Mouse (Mus musculus): ENCODE measurements around the gene Apol6. TPM values are rescaled to one million over a fixed set of nuclear protein-coding genes. Genes with fewer than 3 reads are reported as not detected.

The Apol6 gene
- polyA plus RNA-seq, 1 experiment from 2014 or later = 0.08 TPM

DNA sequence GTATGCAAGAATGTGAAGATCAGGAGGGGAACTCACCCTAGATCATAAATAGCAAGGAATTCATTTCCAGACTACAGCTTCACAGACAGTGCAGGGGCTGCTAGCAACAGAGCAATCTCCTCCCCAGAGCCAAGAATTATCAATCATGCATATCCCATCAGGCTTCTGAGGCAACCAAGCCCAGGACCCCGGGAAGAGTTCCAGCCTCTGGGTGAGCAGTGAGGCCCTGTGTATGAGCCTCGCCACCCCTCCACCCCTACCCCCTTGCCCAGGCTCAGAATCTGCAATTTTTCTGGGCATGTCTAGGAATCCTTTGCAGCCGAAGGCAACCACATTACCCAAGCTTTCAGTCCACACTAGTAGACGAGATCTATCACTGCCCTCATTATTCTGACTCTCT, 22.7 kb upstream of the Apol6 start:
- ATAC-seq (replicated peaks; ENCODE audit: insufficient number of reproducible peaks, low FRiP score, low TSS enrichment, low read depth) (no peak), DNase-seq (ENCODE audit: low spot score) (no peak)
- Histone ChIP-seq H3K36me3 (replicated peaks; ENCODE audit: control insufficient read depth, insufficient read depth, low read depth, low read length) (no peaks in the 10 kb centered on the region), H3K9me3 (replicated peaks; ENCODE audit: control insufficient read depth, low read length) (no peaks in the 10 kb centered on the region), H3K4me3 (ENCODE audit: low read depth, low read length) (no peak overlapping the region), H3K27ac (replicated peaks; ENCODE audit: low read depth, low read length) (no peak overlapping the region), H3K9ac (replicated peaks; ENCODE audit: low read length) (no peak overlapping the region), H3K4me1 (ENCODE audit: control insufficient read depth, insufficient read depth, low read length) (no peaks in the 10 kb centered on the region), H3K27me3 (ENCODE audit: control insufficient read depth, insufficient read depth, low read length) (no peaks in the 10 kb centered on the region), H3K4me2 (ENCODE audit: low read depth, low read length) (no peak overlapping the region)
- 84% methylated on average over 4 of the region's 4 CpGs for WGBS

DNA sequence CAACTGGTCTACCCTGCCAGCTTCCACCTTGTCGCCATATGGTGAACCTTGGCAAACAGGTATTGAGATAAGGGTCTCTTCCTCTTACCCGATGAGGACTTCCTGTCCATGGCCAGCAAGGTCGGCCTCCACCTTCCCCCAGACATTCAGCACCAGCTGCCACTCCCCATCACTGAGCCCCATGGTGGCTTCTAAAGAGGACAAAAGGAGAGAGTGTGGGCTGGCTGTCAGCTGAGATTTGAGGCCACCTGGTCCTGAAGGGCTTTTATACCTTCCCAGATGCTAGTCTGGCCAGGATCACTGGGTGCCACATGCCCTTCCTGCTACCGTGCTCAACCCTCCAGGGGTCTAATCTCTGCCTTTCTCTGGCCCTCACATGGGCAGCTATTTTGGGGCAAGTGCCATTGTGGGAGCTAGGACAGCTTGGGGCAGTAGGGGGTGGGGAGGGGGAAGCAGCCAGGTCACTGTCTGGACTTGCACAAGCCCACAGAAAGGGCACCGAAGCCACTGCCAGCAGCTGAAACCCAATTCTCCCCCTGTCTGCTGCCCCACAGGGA, 22.1 kb upstream of the Apol6 start:
- Histone ChIP-seq H3K36me3 (replicated peaks; ENCODE audit: control insufficient read depth, insufficient read depth, low read depth, low read length) (no peaks in the 10 kb centered on the region), H3K4me1 (ENCODE audit: control insufficient read depth, insufficient read depth, low read length) (no peaks in the 10 kb centered on the region), H3K9ac (replicated peaks; ENCODE audit: low read length) (no peak overlapping the region), H3K4me3 (ENCODE audit: low read depth, low read length) (no peak overlapping the region), H3K27me3 (ENCODE audit: control insufficient read depth, insufficient read depth, low read length) (no peaks in the 10 kb centered on the region), H3K4me2 (ENCODE audit: low read depth, low read length) (no peak overlapping the region), H3K9me3 (replicated peaks; ENCODE audit: control insufficient read depth, low read length) (no peaks in the 10 kb centered on the region), H3K27ac (replicated peaks; ENCODE audit: low read depth, low read length) (no peak overlapping the region)
- DNase-seq (ENCODE audit: low spot score) (no peak), ATAC-seq (replicated peaks; ENCODE audit: insufficient number of reproducible peaks, low FRiP score, low TSS enrichment, low read depth) (no peak)
- 76% methylated on average over 5 of the region's 5 CpGs for WGBS

DNA sequence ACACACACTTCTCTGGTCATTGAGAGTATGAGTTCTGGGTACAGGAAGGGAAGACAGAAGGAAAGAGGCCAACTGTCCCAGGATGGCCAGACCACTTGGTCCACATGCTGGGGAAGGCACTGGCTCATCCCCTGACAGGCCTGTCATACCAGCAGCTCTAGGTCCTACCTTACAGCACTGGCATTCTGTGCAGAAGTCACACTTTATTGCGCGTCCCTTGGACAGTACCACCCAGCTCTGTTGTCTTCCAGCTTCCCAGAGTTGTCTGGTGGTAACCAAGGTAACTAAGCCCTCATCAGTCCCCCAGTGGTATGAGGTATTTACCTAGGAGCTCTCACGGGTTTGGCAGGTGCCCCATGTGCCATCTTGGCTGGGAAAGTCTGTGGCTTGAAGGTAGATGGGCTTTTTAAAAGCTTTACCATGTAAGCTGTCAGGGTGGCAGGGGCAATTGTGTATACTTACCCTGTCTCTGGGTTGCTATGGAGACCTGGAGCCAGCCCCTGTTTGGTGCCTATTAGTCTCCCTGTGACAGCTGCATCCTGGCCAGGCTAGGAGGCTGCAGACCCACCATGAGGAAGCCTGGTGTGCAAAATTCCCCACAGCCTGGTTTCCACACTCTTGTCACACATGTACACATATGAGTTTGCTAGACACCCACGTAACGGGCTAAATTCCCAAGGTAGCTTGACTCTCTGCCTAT, 18.5 kb upstream of the Apol6 start:
- H3K9me3 ChIP-seq (replicated peaks; ENCODE audit: control insufficient read depth, low read length) = no peaks in the 10 kb centered on the region
- no peaks in the 10 kb centered on the region for H3K27me3 ChIP-seq (ENCODE audit: control insufficient read depth, insufficient read depth, low read length)
- H3K9ac ChIP-seq (replicated peaks; ENCODE audit: low read length) = no peak overlapping the region
- WGBS = 82% methylated on average over 5 of the region's 5 CpGs
- no peak overlapping the region for H3K4me3 ChIP-seq (ENCODE audit: low read depth, low read length)
- H3K4me1 ChIP-seq (ENCODE audit: control insufficient read depth, insufficient read depth, low read length) = peaks cover 2% of the 10 kb centered on the region; the same call in 1 of the 2 replicates
- DNase-seq (ENCODE audit: low spot score) = no peak
- no peak overlapping the region for H3K4me2 ChIP-seq (ENCODE audit: low read depth, low read length)
- no peak for ATAC-seq (replicated peaks; ENCODE audit: insufficient number of reproducible peaks, low FRiP score, low TSS enrichment, low read depth)
- no peaks in the 10 kb centered on the region for H3K36me3 ChIP-seq (replicated peaks; ENCODE audit: control insufficient read depth, insufficient read depth, low read depth, low read length)
- no peak overlapping the region for H3K27ac ChIP-seq (replicated peaks; ENCODE audit: low read depth, low read length)

DNA sequence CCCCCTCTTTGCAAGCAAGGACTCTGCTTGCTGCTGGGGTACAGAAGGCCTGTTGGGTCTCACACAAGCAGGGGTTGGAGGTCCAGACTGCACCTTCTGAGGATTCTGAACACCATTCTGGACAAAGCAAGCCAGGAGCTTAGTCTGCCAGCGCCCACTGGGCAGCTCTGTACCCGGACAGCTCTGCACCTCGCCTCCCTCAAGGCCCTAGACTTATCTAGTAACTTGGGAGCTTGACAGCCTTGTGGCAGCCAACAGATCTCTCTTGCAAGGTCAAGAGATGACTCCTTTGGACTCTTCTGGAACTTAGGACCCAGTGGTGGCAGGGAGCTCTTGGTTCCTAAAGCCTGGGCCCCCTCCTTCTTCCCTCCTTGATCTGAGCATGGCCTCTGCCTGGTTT, 17.4 kb upstream of the Apol6 start:
- no peak for ATAC-seq (replicated peaks; ENCODE audit: insufficient number of reproducible peaks, low FRiP score, low TSS enrichment, low read depth)
- H3K27me3 ChIP-seq (ENCODE audit: control insufficient read depth, insufficient read depth, low read length) = no peaks in the 10 kb centered on the region
- H3K27ac ChIP-seq (replicated peaks; ENCODE audit: low read depth, low read length) = no peak overlapping the region
- no peak overlapping the region for H3K9ac ChIP-seq (replicated peaks; ENCODE audit: low read length)
- H3K9me3 ChIP-seq (replicated peaks; ENCODE audit: control insufficient read depth, low read length) = no peaks in the 10 kb centered on the region
- H3K4me3 ChIP-seq (ENCODE audit: low read depth, low read length) = no peak overlapping the region
- H3K36me3 ChIP-seq (replicated peaks; ENCODE audit: control insufficient read depth, insufficient read depth, low read depth, low read length) = no peaks in the 10 kb centered on the region
- WGBS = 94% methylated on average over 3 of the region's 3 CpGs
- H3K4me1 ChIP-seq (ENCODE audit: control insufficient read depth, insufficient read depth, low read length) = peaks cover 2% of the 10 kb centered on the region; the same call in 1 of the 2 replicates
- no peak overlapping the region for H3K4me2 ChIP-seq (ENCODE audit: low read depth, low read length)
- no peak for DNase-seq (ENCODE audit: low spot score)

DNA sequence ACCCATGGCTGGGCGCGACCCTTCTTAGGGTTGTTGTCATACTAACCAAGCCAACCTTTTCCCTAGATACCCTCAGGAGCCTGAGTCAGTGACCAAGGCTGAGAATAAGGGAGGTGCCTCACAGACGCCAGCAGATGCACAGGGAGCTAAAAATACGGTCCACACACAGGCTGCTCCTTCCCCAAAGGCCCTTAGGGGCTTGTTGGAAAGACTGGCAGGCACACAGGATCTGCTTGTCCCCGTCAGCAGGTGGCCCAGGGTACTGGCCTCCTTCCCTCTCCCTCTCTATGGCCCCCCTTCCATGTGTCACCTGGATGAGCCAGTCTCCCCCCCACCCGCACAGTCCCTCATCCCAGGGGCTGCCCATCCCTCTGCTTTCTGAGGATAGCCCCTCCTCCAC, 16.9 kb upstream of the Apol6 start:
- Histone ChIP-seq H3K27ac (replicated peaks; ENCODE audit: low read depth, low read length) (no peak overlapping the region; the same call in 1 of the 2 replicates), H3K4me2 (ENCODE audit: low read depth, low read length) (no peak overlapping the region), H3K9ac (replicated peaks; ENCODE audit: low read length) (no peak overlapping the region), H3K36me3 (replicated peaks; ENCODE audit: control insufficient read depth, insufficient read depth, low read depth, low read length) (no peaks in the 10 kb centered on the region), H3K4me3 (ENCODE audit: low read depth, low read length) (no peak overlapping the region), H3K27me3 (ENCODE audit: control insufficient read depth, insufficient read depth, low read length) (no peaks in the 10 kb centered on the region), H3K4me1 (ENCODE audit: control insufficient read depth, insufficient read depth, low read length) (peaks cover 2% of the 10 kb centered on the region; the same call in 1 of the 2 replicates), H3K9me3 (replicated peaks; ENCODE audit: control insufficient read depth, low read length) (no peaks in the 10 kb centered on the region)
- no peak for DNase-seq (ENCODE audit: low spot score)
- 73% methylated on average over 6 of the region's 6 CpGs for whole genome bisulfite sequencing
- no peak for ATAC-seq (replicated peaks; ENCODE audit: insufficient number of reproducible peaks, low FRiP score, low TSS enrichment, low read depth)

DNA sequence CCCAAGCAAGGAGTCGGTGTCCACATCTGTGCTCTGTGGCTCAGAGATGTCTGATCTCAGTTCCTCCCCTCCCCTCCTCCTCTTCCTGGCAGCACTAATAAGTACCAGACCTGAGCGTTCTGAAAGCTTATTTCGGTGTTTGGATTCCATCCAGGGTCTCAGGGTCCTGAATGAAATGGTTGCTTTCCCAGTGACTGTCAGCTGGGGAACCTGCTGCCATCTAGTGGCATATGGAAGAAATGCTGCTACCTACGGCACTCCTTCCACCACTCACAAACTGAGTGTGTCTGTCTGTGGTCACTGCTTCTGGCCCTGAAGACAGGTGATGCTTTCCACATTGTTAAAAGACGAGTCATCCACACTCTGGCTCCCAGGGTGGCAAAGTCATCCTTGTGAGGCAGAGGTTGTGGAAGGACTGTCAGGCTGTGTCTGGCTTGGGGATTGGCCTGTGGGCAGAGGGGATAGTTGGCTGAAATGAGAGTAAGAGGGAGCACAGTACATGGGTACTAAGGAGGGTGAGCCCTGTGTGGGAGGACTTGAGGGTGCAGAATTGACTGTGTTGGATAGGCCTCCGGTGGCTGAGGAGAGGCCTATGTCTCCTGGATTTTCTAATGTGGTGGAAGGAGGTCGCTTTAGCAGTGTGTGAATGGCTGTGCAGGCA, 15.1 kb upstream of the Apol6 start:
- Histone ChIP-seq H3K36me3 (replicated peaks; ENCODE audit: control insufficient read depth, insufficient read depth, low read depth, low read length) (no peaks in the 10 kb centered on the region), H3K4me3 (ENCODE audit: low read depth, low read length) (no peak overlapping the region), H3K4me2 (ENCODE audit: low read depth, low read length) (no peak overlapping the region), H3K4me1 (ENCODE audit: control insufficient read depth, insufficient read depth, low read length) (peaks cover 2% of the 10 kb centered on the region; the same call in 1 of the 2 replicates), H3K27ac (replicated peaks; ENCODE audit: low read depth, low read length) (peak overlapping the region; percentile 62), H3K27me3 (ENCODE audit: control insufficient read depth, insufficient read depth, low read length) (no peaks in the 10 kb centered on the region), H3K9me3 (replicated peaks; ENCODE audit: control insufficient read depth, low read length) (no peaks in the 10 kb centered on the region), H3K9ac (replicated peaks; ENCODE audit: low read length) (no peak overlapping the region)
- 26% methylated on average over 7 of the region's 7 CpGs for WGBS
- DNase-seq (ENCODE audit: low spot score) (peak; percentile 96), ATAC-seq (replicated peaks; ENCODE audit: insufficient number of reproducible peaks, low FRiP score, low TSS enrichment, low read depth) (peak; percentile 83)

DNA sequence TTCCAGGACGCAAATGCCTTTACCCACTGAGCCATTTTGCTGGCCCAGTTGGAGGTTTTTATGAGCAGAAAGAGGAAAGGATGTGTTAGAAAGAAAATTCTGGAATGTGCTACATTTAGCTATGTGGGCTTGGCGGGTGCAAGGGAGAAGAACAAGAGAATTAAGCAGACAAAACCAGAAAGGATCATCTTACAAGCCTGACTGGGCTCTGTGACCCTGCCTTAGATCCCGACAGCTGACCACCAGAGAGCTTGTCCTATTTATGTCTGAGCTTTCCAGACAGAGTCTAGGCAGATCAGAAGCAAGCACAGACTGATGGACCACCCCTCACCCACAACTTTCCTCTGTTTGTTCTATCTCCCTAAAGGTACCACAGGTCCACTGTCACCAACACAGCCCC, 13.3 kb upstream of the Apol6 start:
- no peak overlapping the region for H3K4me2 ChIP-seq (ENCODE audit: low read depth, low read length)
- H3K9me3 ChIP-seq (replicated peaks; ENCODE audit: control insufficient read depth, low read length) = no peaks in the 10 kb centered on the region
- H3K36me3 ChIP-seq (replicated peaks; ENCODE audit: control insufficient read depth, insufficient read depth, low read depth, low read length) = no peaks in the 10 kb centered on the region
- no peak overlapping the region for H3K4me3 ChIP-seq (ENCODE audit: low read depth, low read length)
- H3K4me1 ChIP-seq (ENCODE audit: control insufficient read depth, insufficient read depth, low read length) = peaks cover 2% of the 10 kb centered on the region; the same call in 1 of the 2 replicates
- H3K9ac ChIP-seq (replicated peaks; ENCODE audit: low read length) = no peak overlapping the region
- no peak for DNase-seq (ENCODE audit: low spot score)
- 49% methylated on average over 3 of the region's 3 CpGs for WGBS
- no peak overlapping the region for H3K27ac ChIP-seq (replicated peaks; ENCODE audit: low read depth, low read length)
- H3K27me3 ChIP-seq (ENCODE audit: control insufficient read depth, insufficient read depth, low read length) = no peaks in the 10 kb centered on the region
- ATAC-seq (replicated peaks; ENCODE audit: insufficient number of reproducible peaks, low FRiP score, low TSS enrichment, low read depth) = no peak

DNA sequence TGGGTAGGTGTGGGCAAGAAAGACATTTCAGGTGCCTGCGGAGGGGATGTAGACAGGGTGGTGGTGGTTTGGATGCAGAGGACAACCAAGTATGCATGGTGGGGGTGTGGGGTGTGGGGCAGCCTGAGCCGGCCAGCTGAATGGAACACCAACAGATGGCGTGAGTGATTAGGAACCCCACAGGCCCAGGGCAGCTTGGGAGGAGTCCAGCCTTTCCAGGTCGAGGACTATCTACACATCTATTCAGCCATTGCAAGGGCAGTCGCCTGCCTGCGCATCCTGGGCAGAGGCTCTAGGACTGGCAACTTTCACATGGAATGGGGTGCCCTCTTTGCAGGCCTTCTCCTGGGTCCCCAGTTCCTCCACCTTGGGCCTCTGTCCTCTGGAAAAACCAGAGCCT, 10.0 kb upstream of the Apol6 start:
- peaks cover 4% of the 10 kb centered on the region; the same call in 1 of the 2 replicates for H3K4me1 ChIP-seq (ENCODE audit: control insufficient read depth, insufficient read depth, low read length)
- H3K36me3 ChIP-seq (replicated peaks; ENCODE audit: control insufficient read depth, insufficient read depth, low read depth, low read length) = no peaks in the 10 kb centered on the region
- no peak overlapping the region for H3K4me3 ChIP-seq (ENCODE audit: low read depth, low read length)
- no peak overlapping the region for H3K4me2 ChIP-seq (ENCODE audit: low read depth, low read length)
- H3K27ac ChIP-seq (replicated peaks; ENCODE audit: low read depth, low read length) = no peak overlapping the region
- no peak overlapping the region for H3K9ac ChIP-seq (replicated peaks; ENCODE audit: low read length)
- ATAC-seq (replicated peaks; ENCODE audit: insufficient number of reproducible peaks, low FRiP score, low TSS enrichment, low read depth) (no peak), DNase-seq (ENCODE audit: low spot score) (no peak)
- no peaks in the 10 kb centered on the region for H3K9me3 ChIP-seq (replicated peaks; ENCODE audit: control insufficient read depth, low read length)
- 76% methylated on average over 6 of the region's 6 CpGs for WGBS
- no peaks in the 10 kb centered on the region for H3K27me3 ChIP-seq (ENCODE audit: control insufficient read depth, insufficient read depth, low read length)
